12 mouse cellular contexts compared by ENCODE assay signal in the genomic region with DNA sequence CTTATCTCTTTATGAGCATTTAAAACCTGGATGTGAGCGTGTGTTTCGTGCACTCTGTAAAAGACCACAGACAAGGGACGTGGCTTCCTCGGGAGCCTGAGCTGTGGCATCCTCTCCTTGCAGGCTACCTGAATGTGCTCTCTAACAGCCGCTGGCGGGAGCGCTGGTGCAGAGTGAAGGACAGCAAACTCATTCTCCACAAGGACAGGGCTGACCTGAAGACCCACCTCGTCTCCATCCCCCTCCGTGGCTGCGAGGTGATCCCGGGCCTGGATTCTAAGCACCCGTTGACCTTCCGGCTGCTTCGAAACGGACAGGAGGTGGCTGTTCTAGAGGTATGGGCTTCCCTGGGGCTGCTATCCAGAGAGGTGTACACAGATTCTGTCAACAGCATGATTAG.
DNase-seq lines count a peak whose midpoint lies in the region; ATAC-seq and TF ChIP-seq lines count a peak whose summit lies in the region.
"Had no signal": no experiment of that assay in that cellular context is flagged by ENCODE, and none has a peak within 500 bp of the region (broad histone marks: within the 10 kb centered on the region; RNA-seq: fewer than 3 reads in every experiment).

No protein-coding gene starts in this region.

- no peak for ATAC-seq in kidney, embryonic 16.5 days (ENCODE audit: low FRiP score, low TSS enrichment)
- no peak for ATAC-seq in embryonic facial prominence, embryonic 14.5 days (ENCODE audit: low read depth)
- no peak for ATAC-seq in intestine, embryonic 16.5 days

- H3K9me3 ChIP-seq in kidney, embryonic 16.5 days (ENCODE audit: low read length) = no peaks in the 10 kb centered on the region
- H3K9me3 ChIP-seq in embryonic facial prominence, embryonic 14.5 days (ENCODE audit: control insufficient read depth, low read length) = no peaks in the 10 kb centered on the region
- no peaks in the 10 kb centered on the region for H3K9me3 ChIP-seq in intestine, embryonic 16.5 days (ENCODE audit: control insufficient read depth, low read length)
- H3K9me3 ChIP-seq: midbrain, embryonic 12.5 days had no signal

- peaks cover 9% of the 10 kb centered on the region for H3K4me1 ChIP-seq in heart, adult 2 months (ENCODE audit: control insufficient read depth, insufficient read depth, low read length)
- peaks cover 42% of the 10 kb centered on the region for H3K4me1 ChIP-seq in kidney, embryonic 16.5 days (ENCODE audit: insufficient read depth, low read length)
- peaks cover 11% of the 10 kb centered on the region for H3K4me1 ChIP-seq in embryonic facial prominence, embryonic 14.5 days (ENCODE audit: control insufficient read depth, insufficient read depth, low read length)
- peaks cover 23% of the 10 kb centered on the region for H3K4me1 ChIP-seq in intestine, embryonic 16.5 days (ENCODE audit: control insufficient read depth, insufficient read depth, low read length)

- H3K79me2 ChIP-seq in heart, adult 2 months (replicated peaks; ENCODE audit: control insufficient read depth, insufficient read depth, low read length) = no peaks in the 10 kb centered on the region

- no peak overlapping the region for H3K4me2 ChIP-seq in kidney, embryonic 16.5 days (replicated peaks; ENCODE audit: low read depth, low read length)
- 0 out of 2 replicates have a peak overlapping the region, but pooled peaks have one; percentile 7 for H3K4me2 ChIP-seq in embryonic facial prominence, embryonic 14.5 days (ENCODE audit: low read depth, low read length)
- peak overlapping the region; percentile 23; the same call in 1 of the 2 replicates for H3K4me2 ChIP-seq in intestine, embryonic 16.5 days (ENCODE audit: low read depth, low read length)
- H3K4me2 ChIP-seq: midbrain, embryonic 12.5 days had no signal

- no peak for TF ChIP-seq POLR2A in heart, adult 2 months (IDR thresholded peaks at IDR 0.05; ENCODE audit: insufficient read depth, low read depth, low read length)

- H3K36me3 ChIP-seq in heart, adult 2 months (ENCODE audit: control insufficient read depth, insufficient read depth, low read length) = no peaks in the 10 kb centered on the region
- H3K36me3 ChIP-seq in kidney, embryonic 16.5 days (ENCODE audit: insufficient read depth, low read length) = peaks cover 37% of the 10 kb centered on the region
- H3K36me3 ChIP-seq in embryonic facial prominence, embryonic 14.5 days (ENCODE audit: control insufficient read depth, insufficient read depth, low read length) = peaks cover 60% of the 10 kb centered on the region
- H3K36me3 ChIP-seq in intestine, embryonic 16.5 days (ENCODE audit: control insufficient read depth, insufficient read depth, low read length) = no peaks in the 10 kb centered on the region

- H3K27me3 ChIP-seq in heart, adult 2 months (ENCODE audit: control insufficient read depth, insufficient read depth, low read length) = no peaks in the 10 kb centered on the region
- H3K27me3 ChIP-seq in kidney, embryonic 16.5 days (ENCODE audit: insufficient read depth, low read length) = no peaks in the 10 kb centered on the region
- H3K27me3 ChIP-seq in embryonic facial prominence, embryonic 14.5 days (replicated peaks; ENCODE audit: control insufficient read depth, insufficient read depth, low read length) = no peaks in the 10 kb centered on the region
- no peaks in the 10 kb centered on the region for H3K27me3 ChIP-seq in intestine, embryonic 16.5 days (replicated peaks; ENCODE audit: control insufficient read depth, insufficient read depth, low read length)
- H3K27me3 ChIP-seq: midbrain, embryonic 12.5 days had no signal

- TF ChIP-seq EP300 in heart, adult 2 months (IDR thresholded peaks at IDR 0.05; ENCODE audit: insufficient read depth, low read depth, low read length) = no peak

- no peak overlapping the region for H3K4me3 ChIP-seq in heart, adult 2 months
- H3K4me3 ChIP-seq in kidney, embryonic 16.5 days (ENCODE audit: low read length) = no peak overlapping the region
- H3K4me3 ChIP-seq in embryonic facial prominence, embryonic 14.5 days (ENCODE audit: low read depth, low read length) = no peak overlapping the region
- no peak overlapping the region for H3K4me3 ChIP-seq in intestine, embryonic 16.5 days (ENCODE audit: low read length)
- H3K4me3 ChIP-seq: erythroblast, embryonic 14.5 days; midbrain, embryonic 12.5 days had no signal

- 61% methylated on average over 15 of the region's 15 CpGs for WGBS in heart, adult 2 months
- 55% methylated on average over 15 of the region's 15 CpGs for WGBS in kidney, embryonic 16.5 days
- WGBS in embryonic facial prominence, embryonic 14.5 days = 81% methylated on average over 15 of the region's 15 CpGs
- WGBS in intestine, embryonic 16.5 days = 78% methylated on average over 15 of the region's 15 CpGs

- TF ChIP-seq CTCF in heart, adult 2 months (IDR thresholded peaks at IDR 0.05) = no peak

- no peak for DNase-seq in heart, adult 2 months
- DNase-seq in heart, adult 9 months (ENCODE audit: low spot score in 2 of 2) = no peak
- DNase-seq in kidney, postnatal 10 days = no peak
- no peak for DNase-seq in embryonic facial prominence, embryonic 14.5 days (ENCODE audit: low spot score)
- no peak for DNase-seq in adrenal gland, postnatal 4 days (ENCODE audit: low spot score in 2 of 2)
- no peak for DNase-seq in left cerebral cortex, postnatal 36 days (ENCODE audit: low spot score in 2 of 2)
- DNase-seq: B cell, adult 2 months; cerebellum, adult 11 months had no signal

- intact Hi-C loops in heart, adult 2 months (cut with DNase I) = loop anchor here (10.0 kb wide), 2 partner anchors 269 to 379 kb away; no protein-coding TSS in a partner anchor
- intact Hi-C loops in left cerebral cortex, postnatal 36 days (cut with DNase I) = loop anchor here (2.0 to 5.0 kb wide), 2 partner anchors 81 to 102 kb away; a partner anchor contains a TSS

- H3K27ac ChIP-seq in heart, adult 2 months = peak overlapping the region; percentile 52
- H3K27ac ChIP-seq in kidney, embryonic 16.5 days (ENCODE audit: low read length) = peak overlapping the region; percentile 81
- peak overlapping the region; percentile 79 for H3K27ac ChIP-seq in embryonic facial prominence, embryonic 14.5 days (replicated peaks; ENCODE audit: low read depth, low read length)
- H3K27ac ChIP-seq in intestine, embryonic 16.5 days (ENCODE audit: low read length) = peak overlapping the region; percentile 67
- H3K27ac ChIP-seq: midbrain, embryonic 12.5 days had no signal

- no peak overlapping the region for H3K9ac ChIP-seq in heart, adult 2 months (ENCODE audit: low read depth, low read length)
- H3K9ac ChIP-seq in kidney, embryonic 16.5 days (replicated peaks; ENCODE audit: low read length) = no peak overlapping the region
- no peak overlapping the region for H3K9ac ChIP-seq in embryonic facial prominence, embryonic 14.5 days (ENCODE audit: low read depth, low read length)
- H3K9ac ChIP-seq in intestine, embryonic 16.5 days (ENCODE audit: low read depth, low read length) = 0 out of 2 replicates have a peak overlapping the region, but pooled peaks have one; percentile 41
- H3K9ac ChIP-seq: midbrain, embryonic 12.5 days had no signal
